Mouse (Mus musculus) CH12.LX (cell line): ENCODE data around the gene Prkca.

ENCODE experiments used
- CTCF ChIP-seq, 2 experiments: IDR thresholded peaks in 1 of 2; conservative IDR thresholded peaks in 1 of 2; 2 replicates each; pipeline ENCODE4 v1.5.1; 2011 to 2012; ENCODE audit warnings: low read depth in 2 of 2, low read length in 2 of 2, improper control_type of control experiment in 1 of 2, inconsistent platforms in 1 of 2, mild to moderate bottlenecking in 1 of 2, moderate library complexity in 1 of 2
- GABPA ChIP-seq: IDR thresholded peaks from 2 replicates; pipeline ENCODE4 v1.6.1; 2012; ENCODE audit warnings: low read depth, low read length, improper control_type of control experiment, inconsistent platforms; ENCODE audit not compliant: insufficient replicate concordance
- MEF2A ChIP-seq: IDR thresholded peaks from 2 replicates; pipeline ENCODE4 v1.6.1; 2014; ENCODE audit warnings: low read depth, mild to moderate bottlenecking, inconsistent platforms, low read length, improper control_type of control experiment, borderline replicate concordance
- POLR2AphosphoS2 ChIP-seq: IDR thresholded peaks from 2 replicates; pipeline ENCODE4 v1.6.1; 2011; ENCODE audit warnings: low read depth, low read length, improper control_type of control experiment
- TCF12 ChIP-seq: IDR thresholded peaks from 2 replicates; pipeline ENCODE4 v1.6.1; 2014; ENCODE audit warnings: low read depth, mild to moderate bottlenecking, inconsistent platforms, low read length, improper control_type of control experiment
- USF1 ChIP-seq: IDR thresholded peaks from 2 replicates; pipeline ENCODE4 v1.6.1; 2014; ENCODE audit warnings: low read depth, mild to moderate bottlenecking, inconsistent platforms, low read length, improper control_type of control experiment
- ZMIZ1 ChIP-seq: IDR thresholded peaks from 2 replicates; pipeline ENCODE4 v1.6.1; 2012; ENCODE audit warnings: low read depth, mild to moderate bottlenecking, inconsistent platforms, low read length, improper control_type of control experiment

GRCm38 (mm10) chr11:108309791-108310190 lies 33.9 kb downstream of the Prkca start:
- TF ChIP-seq MEF2A (no peak), USF1 (no peak), GABPA (no peak), POLR2AphosphoS2 (no peak), CTCF (conservative IDR thresholded peaks at IDR 0.05 in 1 of 2, IDR thresholded peaks at IDR 0.05 in 1 of 2; ENCODE audit: low read depth in 2 of 2, low read length in 2 of 2) (no peak), ZMIZ1 (no peak), TCF12 (no peak)
